Mouse (Mus musculus) intestine, postnatal 0 days (tissue): Measurements from ENCODE around the gene Tmed1. TPM values are rescaled to one million over a fixed set of nuclear protein-coding genes. Genes with fewer than 3 reads are reported as not detected.

Experiments used
- ATAC-seq: fragments of 200-750 bp; cut with Nextera tagmentation; 2 replicates; pipeline ENCODE4 v1.8.0; 2017; ENCODE audit warnings: mild to moderate bottlenecking, moderate TSS enrichment, moderate library complexity
- H3K27ac ChIP-seq: fragments of 300-500 bp; sonication (generic); 2 replicates; pipeline ENCODE4 v1.5.1; 2014; ENCODE audit warnings: mild to moderate bottlenecking, low read depth, low read length, moderate library complexity
- H3K27me3 ChIP-seq: fragments of 300-500 bp; sonication (generic); replicated peaks from 2 replicates; pipeline ENCODE4 v1.6.1; 2014; ENCODE audit warnings: low read length, mixed read lengths; ENCODE audit not compliant: control insufficient read depth, insufficient read depth
- H3K36me3 ChIP-seq: fragments of 300-500 bp; sonication (generic); 2 replicates; pipeline ENCODE4 v1.6.1; 2014; ENCODE audit warnings: mild to moderate bottlenecking, moderate library complexity; ENCODE audit not compliant: control insufficient read depth, insufficient read depth
- H3K4me1 ChIP-seq: fragments of 300-500 bp; sonication (generic); replicated peaks from 2 replicates; pipeline ENCODE4 v1.6.1; 2014; ENCODE audit warnings: antibody characterized with exemption, low read length, mixed read lengths; ENCODE audit not compliant: control insufficient read depth, insufficient read depth
- H3K4me2 ChIP-seq: fragments of 300-500 bp; sonication (generic); replicated peaks from 2 replicates; pipeline ENCODE4 v1.6.1; 2014; ENCODE audit warnings: low read depth, mild to moderate bottlenecking, moderate library complexity
- H3K4me3 ChIP-seq: fragments of 300-500 bp; sonication (generic); 2 replicates; pipeline ENCODE4 v1.5.1; 2014; ENCODE audit warnings: low read depth, low read length
- H3K9ac ChIP-seq: fragments of 300-500 bp; sonication (generic); 2 replicates; pipeline ENCODE4 v1.6.1; 2014; ENCODE audit warnings: mild to moderate bottlenecking, low read depth, low read length
- H3K9me3 ChIP-seq: fragments of 300-500 bp; sonication (generic); 2 replicates; pipeline ENCODE4 v1.6.1; 2016; ENCODE audit warnings: mixed run types; ENCODE audit not compliant: control insufficient read depth
- CTCF ChIP-seq: sonication (generic); IDR thresholded peaks from 2 replicates; pipeline ENCODE4 v1.5.1; 2016; ENCODE audit warnings: low read depth, mild to moderate bottlenecking, control low read depth, antibody characterized with exemption, moderate library complexity
- WGBS: fragments of 180-500 bp; shearing (Covaris S2); extraction: QIAGEN DNeasy Blood & Tissue Kit; methylation state at CpG from one replicate; pipeline ENCODE4 v1.1.7; 2014; 5-methylcytosine and 5-hydroxymethylcytosine counted together
- polyA plus RNA-seq: library from polyadenylated mRNA; unstranded; fragments of >200 nt; fragmentation: Nextera tagmentation; extraction: Ambion mirVana; gene quantifications from 2 replicates; pipeline ENCODE4 v1.2.1, GENCODE M21; 2015

The Tmed1 gene
- polyA plus RNA-seq, 1 experiment from 2014 or later: 31.1 TPM

- H3K27ac ChIP-seq: no peak overlapping the region
- H3K4me3 ChIP-seq: no peak overlapping the region
- no peaks in the 10 kb centered on the region for H3K4me1 ChIP-seq
- no peak overlapping the region for H3K4me2 ChIP-seq
- no peaks in the 10 kb centered on the region for H3K9me3 ChIP-seq
- peaks cover 82% of the 10 kb centered on the region for H3K36me3 ChIP-seq
- ATAC-seq: no peak; the same call in 1 of the 2 replicates
- no peak for TF ChIP-seq CTCF
- H3K27me3 ChIP-seq: no peaks in the 10 kb centered on the region
- 93% methylated on average over 8 of the region's 8 CpGs for WGBS
- H3K9ac ChIP-seq: no peak overlapping the region
These were observed 6.7 kb downstream of the Tmed1 start for GRCm38 (mm10) chr9:21503352-21503751.

DNA sequence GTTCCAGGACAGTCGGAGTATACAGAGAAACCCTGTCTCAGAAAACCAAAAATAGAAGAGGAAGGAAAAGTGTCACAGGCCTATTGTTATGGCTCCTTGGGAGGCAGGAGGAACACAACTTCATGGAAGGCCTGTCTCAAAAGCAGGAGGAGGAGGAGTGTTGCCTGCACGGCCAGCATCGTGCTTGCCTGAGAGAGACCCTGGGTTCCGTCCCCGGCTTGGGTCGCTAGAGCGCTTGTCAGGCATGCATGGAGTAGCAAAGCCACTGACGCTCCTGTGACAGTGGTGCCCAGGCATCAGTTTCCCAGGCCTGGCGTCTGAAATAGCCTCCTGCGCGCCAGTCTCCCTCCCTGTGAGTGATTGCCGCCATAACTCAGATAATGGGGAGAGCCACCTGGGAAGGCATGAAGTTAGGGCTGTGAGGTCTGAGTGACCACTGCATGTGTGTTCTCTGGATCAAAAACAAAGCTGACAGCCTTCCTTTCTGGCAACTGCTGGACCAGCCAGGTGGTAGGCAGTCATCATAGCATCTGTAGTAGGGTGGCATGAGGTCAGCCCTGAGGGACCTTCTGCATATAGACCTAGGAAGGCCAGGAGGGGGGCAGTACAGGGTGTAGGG is 11.7 kb downstream of the Tmed1 start:
- WGBS: 87% methylated on average over 12 of the region's 12 CpGs
- H3K27ac ChIP-seq: no peak overlapping the region
- peaks cover 77% of the 10 kb centered on the region for H3K36me3 ChIP-seq
- ATAC-seq: no peak
- no peak for TF ChIP-seq CTCF
- H3K4me1 ChIP-seq: no peaks in the 10 kb centered on the region
- H3K27me3 ChIP-seq: no peaks in the 10 kb centered on the region
- no peak overlapping the region for H3K9ac ChIP-seq
- no peak overlapping the region for H3K4me2 ChIP-seq
- no peak overlapping the region for H3K4me3 ChIP-seq
- no peaks in the 10 kb centered on the region for H3K9me3 ChIP-seq

GRCm38 (mm10) chr9:21497664-21498063 is 12.4 kb downstream of the Tmed1 start:
- Histone ChIP-seq H3K27me3 (no peaks in the 10 kb centered on the region), H3K36me3 (peaks cover 74% of the 10 kb centered on the region), H3K9ac (no peak overlapping the region), H3K4me1 (no peaks in the 10 kb centered on the region), H3K4me2 (no peak overlapping the region), H3K9me3 (no peaks in the 10 kb centered on the region), H3K27ac (no peak overlapping the region), H3K4me3 (no peak overlapping the region)
- WGBS: 89% methylated on average over 2 of the region's 2 CpGs
- ATAC-seq: no peak
- TF ChIP-seq CTCF: no peak

- Histone ChIP-seq H3K4me3 (no peak overlapping the region), H3K4me2 (no peak overlapping the region), H3K9me3 (no peaks in the 10 kb centered on the region), H3K27ac (no peak overlapping the region), H3K27me3 (no peaks in the 10 kb centered on the region), H3K9ac (no peak overlapping the region), H3K36me3 (peaks cover 74% of the 10 kb centered on the region), H3K4me1 (no peaks in the 10 kb centered on the region)
- no peak for TF ChIP-seq CTCF
- WGBS: 93% methylated on average over 16 of the region's 16 CpGs
- no peak for ATAC-seq
These were observed 13.0 kb downstream of the Tmed1 start for GRCm38 (mm10) chr9:21497050-21497542.

DNA sequence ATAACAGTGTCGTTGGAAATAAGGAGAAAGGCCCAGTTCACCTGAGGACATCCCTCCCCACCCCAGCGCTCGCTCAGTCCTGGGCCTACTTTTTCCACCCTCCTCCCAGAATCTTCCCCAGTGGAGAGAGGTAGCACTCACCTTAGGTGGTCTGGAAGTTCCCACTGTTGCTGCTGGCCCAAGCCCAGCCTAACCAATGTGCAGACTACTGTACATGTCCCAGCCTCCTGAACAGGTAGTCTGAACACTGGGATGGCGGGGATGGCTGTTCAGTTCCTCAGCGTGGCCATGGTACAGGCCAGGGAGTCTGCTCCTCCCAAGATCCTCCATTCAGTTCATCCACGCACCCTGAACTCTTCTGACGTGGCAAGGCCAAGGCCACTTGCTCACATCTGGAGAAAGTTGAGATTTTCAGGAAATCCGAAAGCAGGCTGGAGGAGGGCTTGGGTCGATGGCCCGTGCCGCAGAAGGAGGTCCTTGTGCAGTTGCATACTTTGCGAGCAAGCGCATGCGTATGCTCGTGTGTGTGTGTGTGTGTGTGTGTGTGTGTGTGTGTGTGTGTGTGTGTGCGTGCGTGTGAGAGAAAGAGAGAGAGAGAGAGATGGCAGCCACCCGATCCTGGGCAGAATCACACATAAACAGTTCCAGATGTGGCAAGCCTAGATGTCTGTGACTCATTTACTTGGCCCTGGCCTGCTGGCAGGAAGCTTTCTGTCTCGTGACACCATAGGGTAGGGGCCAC is 13.6 kb downstream of the Tmed1 start:
- no peak overlapping the region for H3K9ac ChIP-seq
- no peaks in the 10 kb centered on the region for H3K27me3 ChIP-seq
- no peaks in the 10 kb centered on the region for H3K9me3 ChIP-seq
- H3K4me2 ChIP-seq: no peak overlapping the region
- no peak overlapping the region for H3K27ac ChIP-seq
- no peak for ATAC-seq
- H3K4me1 ChIP-seq: no peaks in the 10 kb centered on the region
- WGBS: 85% methylated on average over 19 of the region's 19 CpGs
- TF ChIP-seq CTCF: no peak
- H3K36me3 ChIP-seq: peaks cover 78% of the 10 kb centered on the region
- H3K4me3 ChIP-seq: no peak overlapping the region

DNA sequence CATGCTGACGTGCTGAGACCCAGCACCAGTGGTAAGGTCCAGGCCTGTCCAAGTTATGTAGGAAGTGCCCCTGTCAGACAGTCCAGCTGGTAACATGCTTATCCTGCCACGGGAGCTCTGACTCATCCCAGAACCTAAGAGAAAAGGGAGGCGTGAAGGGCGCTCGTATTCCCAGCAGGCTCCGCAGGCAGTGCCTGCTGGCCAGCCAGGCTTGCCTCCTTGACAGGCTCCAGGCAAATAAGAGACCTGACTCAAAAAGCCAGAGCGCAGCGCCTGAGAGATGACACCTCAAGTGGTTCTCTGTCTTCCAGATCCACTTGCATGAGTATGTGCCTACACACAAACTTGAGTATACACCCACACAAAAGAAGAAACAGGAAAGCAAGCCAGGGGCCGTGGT is 15.3 kb downstream of the Tmed1 start:
- Histone ChIP-seq H3K9me3 (no peaks in the 10 kb centered on the region), H3K4me1 (no peaks in the 10 kb centered on the region), H3K27me3 (no peaks in the 10 kb centered on the region), H3K9ac (no peak overlapping the region), H3K36me3 (peaks cover 86% of the 10 kb centered on the region), H3K27ac (no peak overlapping the region), H3K4me2 (no peak overlapping the region), H3K4me3 (no peak overlapping the region)
- ATAC-seq: no peak
- 76% methylated on average over 9 of the region's 9 CpGs for WGBS
- no peak for TF ChIP-seq CTCF
